Mouse (Mus musculus): Measurements from ENCODE around the gene Capza1.
"Not testable (repeated sequence)": the region's sequence is repeated elsewhere in the genome, so short reads cannot be mapped to it uniquely, and the experiment has no call there.

Capza1 gene

DNA sequence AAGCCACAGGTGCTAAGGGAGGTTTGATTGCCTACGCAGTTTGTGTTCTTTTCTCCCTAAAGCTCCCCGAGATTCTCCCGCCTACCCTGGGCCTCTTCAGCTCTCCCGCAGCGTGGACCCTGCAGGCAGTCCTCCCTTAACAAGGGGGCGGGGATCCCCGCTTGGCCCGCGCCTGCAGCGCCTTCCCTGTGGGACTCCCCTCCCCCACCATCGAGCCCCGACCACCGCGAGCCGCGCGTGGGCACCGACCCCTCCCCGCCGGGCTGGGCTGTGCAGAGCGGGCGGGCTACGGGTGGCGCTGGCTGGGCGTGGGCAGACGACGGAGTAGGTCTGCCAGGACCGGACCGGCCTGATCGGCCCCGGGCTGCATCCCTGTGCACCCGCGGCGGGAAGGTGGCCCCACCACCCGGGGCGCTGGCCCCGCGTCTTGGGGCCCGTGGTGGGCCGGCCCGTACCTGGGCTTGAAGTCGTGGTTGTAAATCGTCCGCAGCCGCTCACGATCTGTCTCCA, 46.8 kb downstream of the Capza1 start:
- peak; percentile 59 to 86 for DNase-seq (ENCODE audit: low spot score in 2 of 2)

DNA sequence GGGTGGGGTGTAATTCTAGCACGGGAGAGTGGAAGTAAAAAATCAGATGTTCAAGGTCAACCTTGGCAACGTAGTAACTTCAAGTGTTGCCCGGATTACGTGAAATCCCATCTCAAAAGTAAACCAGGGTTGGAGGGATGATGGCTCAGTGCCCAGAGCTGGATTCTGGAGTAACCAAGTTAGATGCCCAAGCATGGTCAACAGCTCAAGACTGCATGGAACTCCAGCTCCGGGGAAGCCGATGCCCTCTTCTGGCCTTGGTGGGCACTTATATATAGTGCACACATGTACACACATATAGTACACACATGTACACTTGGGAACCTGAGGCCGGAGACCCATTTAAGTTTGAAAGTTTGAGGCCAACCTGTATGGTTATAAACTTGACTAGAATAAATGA, 48.2 kb downstream of the Capza1 start:
- DNase-seq (ENCODE audit: low spot score in 2 of 2): no peak

DNA sequence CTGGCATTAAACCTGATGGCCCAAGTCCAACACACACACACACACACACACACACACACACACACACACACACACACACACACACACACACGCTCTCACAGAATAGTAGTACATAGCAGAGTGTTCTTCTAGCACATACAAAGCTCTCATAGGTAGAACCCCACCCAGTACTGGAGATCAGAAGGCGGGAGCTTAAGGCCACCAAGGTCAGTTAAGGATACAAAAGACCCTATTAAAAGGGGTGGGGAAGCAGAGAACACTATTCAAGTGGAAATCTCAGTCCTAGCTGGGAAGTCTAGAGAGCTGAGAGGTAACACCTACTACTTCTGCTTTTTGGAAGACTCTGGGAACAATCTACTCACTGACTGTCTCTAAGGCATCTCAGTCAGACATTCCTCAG, 49.0 kb downstream of the Capza1 start:
- no peak for DNase-seq (ENCODE audit: low spot score in 2 of 2)

DNA sequence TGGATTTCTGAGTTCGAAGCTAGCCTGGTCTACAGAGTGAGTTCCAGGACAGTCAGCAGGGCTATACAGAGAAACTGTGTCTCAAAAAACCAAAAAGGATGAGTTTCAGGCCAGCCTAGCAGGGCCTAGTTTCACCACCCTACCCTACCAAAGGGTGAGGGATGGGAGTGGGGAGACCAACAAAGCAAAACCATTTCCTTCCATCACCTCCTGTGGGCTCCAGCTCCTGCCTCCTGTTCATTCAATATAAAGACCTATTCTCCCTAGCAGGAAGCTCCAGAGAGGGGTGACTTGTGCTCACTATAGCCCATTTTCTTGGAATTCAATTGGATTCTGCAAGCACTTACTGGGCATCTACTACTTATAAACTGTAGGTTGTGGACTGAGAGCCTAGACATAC, 49.6 kb downstream of the Capza1 start:
- no peak for DNase-seq (ENCODE audit: low spot score in 2 of 2)

DNA sequence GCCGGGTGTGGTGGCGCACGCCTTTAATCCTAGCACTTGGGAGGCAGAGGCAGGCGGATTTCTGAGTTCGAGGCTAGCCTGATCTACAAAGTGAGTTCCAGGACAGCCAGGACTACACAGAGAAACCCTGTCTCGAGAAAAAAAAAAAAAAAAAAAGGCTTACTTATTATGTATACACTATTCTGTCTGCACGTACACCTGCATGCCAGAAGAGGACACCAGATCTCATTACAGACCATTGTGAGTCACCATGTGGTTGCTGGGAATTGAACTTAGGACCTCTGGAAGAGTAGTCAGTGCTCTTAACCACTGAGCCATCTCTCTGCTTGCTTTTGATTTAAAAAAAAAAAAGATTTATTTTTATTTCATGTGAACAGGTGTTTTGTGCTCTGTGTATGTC, 51.1 kb downstream of the Capza1 start:
- DNase-seq (ENCODE audit: low spot score in 2 of 2): not testable (repeated sequence)

DNA sequence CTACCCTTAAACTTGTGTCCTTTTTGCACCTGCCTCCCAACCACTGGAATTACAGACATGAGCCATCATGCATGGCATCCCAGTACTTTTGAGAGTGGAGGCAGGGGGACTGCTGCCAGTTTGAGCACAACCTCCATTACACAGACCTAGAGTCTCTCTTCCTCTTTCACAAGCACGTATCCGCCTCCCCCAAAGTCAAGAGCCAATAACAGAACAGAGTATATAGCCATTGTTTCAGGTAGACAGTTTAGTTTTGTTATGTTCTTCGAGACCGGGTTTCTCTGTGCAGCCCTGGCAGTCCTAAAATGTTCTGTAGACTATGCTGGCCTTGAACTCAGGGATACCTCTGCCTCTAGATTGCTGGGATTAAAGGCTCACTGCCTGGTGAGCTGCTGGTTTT, 52.1 kb downstream of the Capza1 start:
- DNase-seq (ENCODE audit: low spot score in 2 of 2): no peak

DNA sequence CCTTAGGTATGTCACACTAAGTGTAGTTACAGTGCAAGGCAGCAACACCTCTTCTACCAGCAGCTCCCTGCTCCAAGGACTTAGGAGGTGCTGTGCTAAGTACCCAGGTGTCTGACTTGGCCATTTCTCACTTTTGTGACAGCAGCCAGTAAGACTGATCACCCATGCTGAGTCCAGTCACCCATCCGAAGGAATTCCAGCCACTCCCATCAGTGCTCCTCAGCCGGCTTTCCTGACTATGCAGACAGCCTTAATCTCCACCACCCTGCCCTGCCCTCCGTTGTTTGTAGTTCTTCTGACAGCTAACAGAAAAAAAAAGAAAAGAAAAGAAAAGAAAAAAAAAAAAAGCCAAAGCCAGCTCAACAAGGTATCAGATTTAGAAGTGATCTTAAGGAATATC, 52.6 kb downstream of the Capza1 start:
- no peak for DNase-seq (ENCODE audit: low spot score in 2 of 2)

DNA sequence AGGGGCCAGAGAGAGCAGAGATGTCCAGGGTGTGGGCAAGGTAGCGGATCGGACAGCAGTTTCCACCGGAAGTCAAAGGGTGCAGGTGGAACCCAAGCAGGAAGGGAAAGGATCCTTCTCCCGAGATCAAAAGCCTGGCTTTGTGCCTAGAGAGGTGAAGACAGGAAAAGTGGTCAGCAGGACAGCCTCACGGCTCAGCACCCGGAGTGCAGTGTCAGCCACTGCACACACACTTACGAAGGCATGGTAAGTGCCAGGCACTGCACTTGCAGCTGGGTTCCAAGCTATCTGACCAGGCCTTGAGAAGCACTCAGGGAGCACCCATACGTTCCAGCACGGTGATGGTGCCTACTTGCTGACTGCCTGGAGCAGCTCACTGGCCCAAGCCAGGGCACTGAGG, 58.8 kb downstream of the Capza1 start:
- no peak for DNase-seq (ENCODE audit: low spot score in 2 of 2)

DNA sequence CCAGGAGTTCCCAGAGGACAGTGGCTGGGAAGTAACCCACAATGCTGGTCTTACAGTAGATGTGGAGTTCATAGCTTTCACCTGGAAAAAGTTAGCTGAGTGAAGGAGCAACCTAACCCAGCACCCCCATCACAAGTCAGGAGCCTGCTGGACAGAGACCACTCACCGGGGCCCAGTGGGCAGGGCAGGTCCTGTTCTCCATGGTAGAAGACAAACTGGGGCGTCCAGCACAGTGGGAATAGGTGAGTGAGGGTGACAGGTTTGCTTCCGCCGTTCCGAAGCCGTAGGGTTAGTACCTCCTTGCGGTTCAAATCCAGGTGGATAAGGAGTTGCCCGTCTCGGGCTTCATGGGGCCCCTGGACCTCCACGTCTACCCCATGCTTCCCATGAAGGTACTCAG, 60.0 kb downstream of the Capza1 start:
- no peak for DNase-seq (ENCODE audit: low spot score in 2 of 2)

DNA sequence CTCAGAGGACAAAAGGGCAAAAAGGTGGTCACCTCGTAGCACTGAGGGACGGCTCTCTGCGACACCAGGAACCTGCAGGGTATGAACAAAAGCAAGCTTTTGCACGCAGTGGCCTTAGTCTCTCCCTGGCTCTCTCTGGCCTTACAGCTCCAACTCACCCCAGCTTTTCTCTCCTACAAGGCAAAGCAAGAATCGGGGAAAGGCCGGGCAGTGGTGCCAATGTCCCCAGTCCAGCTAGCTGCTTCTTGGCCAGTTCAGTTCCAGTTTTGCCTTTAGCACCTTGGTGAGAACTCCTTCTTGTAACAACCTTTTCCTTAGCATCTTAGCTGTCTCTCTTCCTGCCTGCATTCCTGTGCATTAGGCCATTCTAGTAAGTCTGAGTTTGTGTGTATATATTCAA, 62.8 kb downstream of the Capza1 start:
- DNase-seq (ENCODE audit: low spot score in 2 of 2): no peak

DNA sequence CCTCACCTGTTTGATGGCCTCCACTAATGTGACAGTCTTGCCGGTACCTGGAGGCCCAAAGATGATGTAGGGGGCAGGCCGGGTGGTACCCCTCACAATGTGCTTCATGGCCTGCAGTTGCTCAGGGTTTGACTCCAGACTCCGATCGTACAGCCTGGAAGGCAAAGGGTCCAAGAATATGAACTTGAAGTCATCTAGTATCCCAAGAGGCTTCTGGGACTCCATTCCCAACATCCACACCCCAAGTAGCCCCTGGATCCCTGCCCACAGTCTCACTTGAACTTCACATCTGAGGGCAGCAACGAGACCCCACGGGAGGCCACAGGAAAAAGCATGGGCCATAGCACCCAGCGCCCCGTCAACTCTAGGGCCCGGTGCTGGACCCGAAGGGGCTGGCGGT, 63.6 kb downstream of the Capza1 start:
- DNase-seq (ENCODE audit: low spot score in 2 of 2): no peak

DNA sequence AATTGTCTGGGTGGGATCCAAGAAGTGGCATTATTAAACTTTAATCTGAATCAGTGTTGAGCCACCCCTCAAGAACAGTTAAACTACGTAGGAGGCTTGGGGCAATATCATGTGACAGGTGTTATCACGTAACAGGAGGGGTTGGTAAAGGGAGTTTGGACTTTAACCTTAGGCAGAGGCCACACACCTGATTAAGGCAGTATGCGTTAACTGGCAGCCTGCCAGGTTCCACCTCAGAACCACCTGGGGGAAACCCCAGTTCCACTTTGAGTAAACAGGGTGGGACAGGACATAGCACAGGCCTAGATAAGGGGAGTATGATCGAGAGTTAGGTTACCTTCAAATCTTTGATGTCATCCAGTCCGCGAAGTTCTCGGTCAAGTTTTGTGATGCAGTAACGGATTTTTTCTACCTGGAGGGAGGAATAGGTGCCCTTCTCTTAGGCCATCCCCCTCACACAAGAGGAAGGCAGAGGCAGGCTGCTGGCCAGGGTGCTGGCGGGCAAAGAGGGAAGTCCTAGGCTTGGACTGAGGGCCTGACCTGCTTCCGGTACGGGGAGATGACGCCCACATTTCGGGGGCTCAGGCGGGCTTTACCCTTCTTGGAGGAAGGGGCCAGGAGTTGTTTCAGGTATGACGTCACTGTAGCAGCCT, 67.7 kb downstream of the Capza1 start:
- DNase-seq (ENCODE audit: low spot score in 2 of 2): no peak

DNA sequence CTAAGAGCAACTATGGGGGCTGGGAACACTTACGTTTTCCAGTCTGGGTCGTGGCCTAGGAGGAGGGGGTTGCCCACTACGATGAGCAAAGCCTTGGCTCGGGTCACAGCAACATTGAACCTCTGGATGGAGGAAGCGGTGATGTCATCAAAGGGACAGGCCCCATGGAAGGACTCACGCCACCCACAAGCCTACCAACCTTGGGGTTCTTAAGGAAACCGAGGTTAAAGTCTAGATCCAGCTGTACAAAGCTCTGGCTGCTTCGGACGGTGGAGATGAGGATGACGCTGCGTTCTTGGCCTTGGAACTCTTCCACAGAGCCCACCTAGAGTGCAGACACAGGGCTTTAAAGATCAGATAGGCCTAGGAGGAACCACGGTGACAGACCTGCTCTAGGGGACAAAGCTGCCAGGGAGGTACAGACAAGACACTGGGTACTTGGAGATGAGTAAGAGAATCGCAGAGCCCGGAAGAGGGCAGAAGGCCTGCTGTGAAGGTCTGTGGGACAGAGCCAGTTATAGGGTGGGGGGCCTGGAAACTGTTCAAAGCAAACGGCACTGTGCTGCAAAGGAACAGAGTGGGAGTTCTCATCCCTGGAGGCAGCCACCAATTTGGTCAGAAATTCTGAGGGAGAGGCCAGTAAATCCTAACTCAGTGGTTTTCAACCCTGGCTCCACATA, 68.5 kb downstream of the Capza1 start:
- DNase-seq (ENCODE audit: low spot score in 2 of 2): no peak

DNA sequence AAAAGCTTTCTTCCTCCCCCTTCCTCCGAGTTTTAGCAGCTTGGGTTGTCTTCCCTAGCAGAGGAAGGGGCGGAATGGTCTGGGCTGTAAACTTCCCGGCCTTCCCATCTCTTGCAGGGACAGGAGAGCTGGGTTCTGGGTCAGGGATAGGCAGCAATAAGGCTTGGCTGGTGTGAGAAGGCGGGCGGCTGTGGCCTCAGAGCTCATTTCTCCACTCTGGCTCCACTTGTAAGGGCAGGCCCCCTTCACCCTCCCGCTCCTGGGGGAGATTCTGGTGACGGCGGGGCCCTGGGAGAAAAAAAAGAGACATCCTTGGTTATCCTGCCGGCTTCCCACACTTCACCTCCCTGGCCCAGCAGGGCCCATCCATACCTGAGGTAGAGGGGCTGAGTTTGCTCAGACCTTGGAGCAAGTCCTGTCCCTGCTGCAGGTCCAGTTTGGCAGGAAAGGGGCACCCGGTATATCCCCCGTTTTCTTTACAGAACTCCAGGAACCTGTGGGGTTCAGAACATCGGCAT, 69.3 kb downstream of the Capza1 start:
- DNase-seq (ENCODE audit: low spot score in 2 of 2): no peak

DNA sequence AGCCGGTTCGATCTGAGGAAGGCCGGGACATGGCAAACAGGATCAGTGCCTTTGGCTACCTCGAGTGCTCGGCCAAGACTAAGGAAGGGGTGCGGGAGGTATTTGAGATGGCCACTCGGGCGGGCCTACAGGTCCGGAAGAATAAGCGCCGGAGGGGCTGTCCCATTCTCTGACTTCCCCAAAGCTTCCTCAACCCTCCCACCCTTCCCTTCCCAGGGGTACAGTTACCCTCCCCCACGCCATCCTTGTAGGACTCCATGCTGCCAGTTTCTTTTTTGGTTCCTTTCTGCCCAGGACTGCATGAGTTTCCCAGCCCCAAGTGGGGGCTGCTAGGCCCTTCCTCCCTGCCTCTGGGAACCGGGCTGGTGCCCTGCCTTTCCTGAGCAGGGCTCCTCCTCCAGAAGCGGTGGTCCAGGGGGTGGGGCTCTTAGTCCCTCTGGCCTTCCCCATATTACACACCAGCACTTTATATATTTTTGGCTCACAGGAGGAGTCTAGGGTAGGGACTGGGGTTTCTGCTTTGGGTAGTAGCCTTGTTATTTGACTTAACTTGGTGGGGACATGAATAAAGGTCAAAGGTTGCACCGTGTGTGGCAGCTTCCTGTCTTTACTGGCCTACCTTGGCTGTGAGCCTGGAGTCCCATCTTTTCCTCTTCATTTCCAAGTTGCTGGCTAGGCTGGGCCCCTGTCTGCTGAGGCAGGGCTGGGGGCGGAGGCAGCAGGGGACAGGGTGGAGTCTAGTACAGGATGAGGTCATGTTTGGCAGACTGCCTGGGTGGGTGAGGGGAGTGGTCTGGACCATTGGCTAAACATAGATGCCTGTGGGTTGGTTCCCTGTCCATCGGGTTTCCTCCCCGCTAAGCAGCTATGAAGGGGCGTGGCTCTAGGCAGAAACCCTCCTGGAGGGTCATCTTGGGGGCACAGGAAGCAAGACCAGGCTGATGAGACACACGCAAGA, 70.2 kb downstream of the Capza1 start:
- peak; percentile 71 to 75 for DNase-seq (ENCODE audit: low spot score in 2 of 2)

DNA sequence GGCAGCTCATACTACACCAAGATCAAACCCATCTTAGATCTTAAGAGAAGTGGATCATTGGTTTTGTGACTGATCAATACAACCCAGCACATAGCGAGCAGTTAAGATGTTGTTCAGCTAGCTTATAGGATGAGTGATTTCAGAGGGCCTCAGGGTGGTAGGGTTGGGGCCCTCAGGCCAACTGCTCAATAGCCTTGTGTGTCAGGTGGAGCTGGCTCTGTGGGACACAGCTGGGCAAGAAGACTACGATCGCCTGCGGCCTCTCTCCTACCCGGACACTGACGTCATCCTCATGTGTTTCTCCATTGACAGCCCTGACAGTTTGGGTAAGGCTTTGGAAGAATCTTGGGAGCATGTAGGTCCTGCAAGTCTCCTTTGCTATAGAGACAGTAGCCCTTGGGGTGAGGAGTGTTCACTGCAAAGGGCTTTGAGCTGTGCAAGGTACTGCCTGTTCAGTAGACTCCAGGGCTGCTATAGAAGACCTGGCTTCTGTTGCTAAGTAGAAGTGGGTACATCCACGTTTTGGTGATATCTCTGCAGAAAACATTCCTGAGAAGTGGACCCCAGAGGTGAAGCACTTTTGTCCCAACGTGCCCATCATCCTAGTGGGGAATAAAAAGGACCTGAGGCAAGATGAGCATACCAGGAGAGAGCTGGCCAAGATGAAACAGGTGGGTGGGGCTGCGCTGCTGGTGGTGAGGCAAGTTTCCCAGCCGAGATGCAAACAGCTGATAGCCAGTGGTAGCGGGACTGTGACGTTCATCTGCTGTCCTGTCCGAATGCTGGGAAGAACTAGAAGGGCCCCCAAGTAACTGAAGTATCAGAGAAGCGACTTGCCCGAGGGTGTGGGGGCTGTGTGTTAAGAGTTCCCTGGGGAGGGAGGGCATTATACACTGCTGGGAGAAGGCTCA, 71.7 kb downstream of the Capza1 start:
- no peak for DNase-seq (ENCODE audit: low spot score in 2 of 2)

DNA sequence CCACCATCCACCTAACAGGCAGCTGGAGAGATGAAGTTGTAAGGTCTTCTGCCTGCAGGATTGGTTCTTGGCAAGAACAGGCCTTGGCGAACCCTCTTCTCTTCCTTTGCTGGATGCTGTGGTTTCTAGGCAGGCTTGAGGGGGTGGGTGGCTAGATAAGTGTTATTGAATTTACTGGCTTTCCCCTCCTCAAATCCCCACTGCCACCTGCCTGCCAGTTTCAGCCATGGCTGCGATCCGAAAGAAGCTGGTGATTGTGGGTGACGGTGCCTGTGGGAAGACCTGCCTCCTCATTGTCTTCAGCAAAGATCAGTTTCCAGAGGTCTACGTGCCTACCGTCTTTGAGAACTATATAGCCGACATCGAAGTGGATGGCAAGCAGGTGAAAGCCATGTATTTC, 72.6 kb downstream of the Capza1 start:
- no peak for DNase-seq (ENCODE audit: low spot score in 2 of 2)

DNA sequence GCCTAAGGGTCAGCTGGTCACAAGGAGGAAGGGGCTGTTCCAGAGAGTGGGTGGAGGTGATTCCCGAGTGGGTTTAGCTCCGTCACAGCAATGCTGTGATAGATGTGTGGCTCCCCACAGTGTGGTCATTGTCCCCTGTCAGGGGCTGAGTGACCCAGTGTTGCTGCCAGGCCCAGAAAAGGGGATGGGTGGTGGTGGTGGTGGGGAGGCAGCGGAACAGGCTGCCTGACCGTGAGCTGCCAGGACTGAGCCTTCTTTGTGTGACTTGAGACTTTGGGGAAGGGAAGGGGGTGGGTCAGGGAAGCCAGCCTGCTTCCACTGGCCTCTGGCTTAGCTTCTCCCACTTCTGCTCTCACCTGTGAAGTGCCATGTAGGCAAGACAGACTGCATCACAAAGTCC, 73.3 kb downstream of the Capza1 start:
- DNase-seq (ENCODE audit: low spot score in 2 of 2): no peak

DNA sequence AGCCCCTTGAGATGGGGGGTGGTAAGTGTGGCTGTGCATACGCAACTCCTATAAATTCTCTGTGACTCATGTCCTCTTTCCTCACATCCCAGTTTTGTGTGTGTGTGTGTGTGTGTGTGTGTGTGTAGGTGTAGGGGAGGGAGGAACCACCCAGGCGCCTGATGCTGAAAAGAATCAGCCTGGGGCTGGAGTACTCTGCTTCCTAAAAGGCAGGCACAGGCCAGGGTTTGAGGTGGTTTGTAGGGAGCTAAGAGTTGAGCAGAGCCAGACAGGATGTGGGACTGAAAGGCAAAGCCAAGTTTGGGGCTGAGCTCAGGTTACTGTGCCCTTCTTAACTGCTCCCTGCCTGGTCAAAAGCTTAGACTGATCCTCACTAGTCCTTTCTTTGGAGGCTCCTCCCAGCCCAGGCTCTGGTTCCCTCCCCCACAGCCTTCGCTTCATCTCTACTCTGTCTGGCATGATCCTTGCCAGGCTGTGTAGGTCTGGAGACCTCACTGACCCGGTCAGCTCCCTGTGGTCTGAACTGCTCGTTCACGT, 73.8 kb downstream of the Capza1 start:
- DNase-seq (ENCODE audit: low spot score in 2 of 2): no peak

DNA sequence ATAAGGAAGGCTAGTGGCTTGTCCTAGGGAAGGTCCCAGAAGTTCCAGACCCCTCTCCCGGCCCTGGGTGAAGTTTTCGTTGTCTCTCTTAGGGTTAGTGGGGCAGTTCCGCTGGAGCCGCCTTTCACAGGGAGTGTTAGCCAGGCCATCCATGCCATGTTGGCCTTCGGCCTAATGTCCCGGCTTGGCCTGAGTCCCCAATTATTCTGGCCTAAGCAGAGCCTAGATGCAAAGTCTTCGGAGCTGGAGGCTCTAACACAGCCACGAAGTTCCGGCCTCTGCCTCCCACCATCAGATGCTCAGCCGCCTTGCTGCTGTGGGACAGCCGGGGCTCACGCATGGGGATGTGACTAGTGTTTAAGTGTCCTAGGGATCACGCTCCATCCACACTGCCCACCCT, 74.5 kb downstream of the Capza1 start:
- no peak for DNase-seq (ENCODE audit: low spot score in 2 of 2)

DNA sequence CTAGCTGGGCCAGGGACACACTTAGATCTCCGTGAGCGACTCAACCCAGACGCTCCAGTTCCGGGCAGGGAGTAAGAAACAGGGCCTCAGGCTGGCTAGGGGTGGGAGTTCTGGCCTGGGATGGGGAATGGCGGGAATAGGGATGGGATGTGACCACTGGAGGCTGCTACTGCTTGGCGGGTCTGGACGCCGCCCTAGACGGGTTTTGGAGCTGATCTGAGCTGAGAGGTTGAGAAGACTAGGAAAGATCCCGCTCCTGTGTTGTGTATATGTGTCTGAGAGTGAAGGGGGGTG, 75.0 kb downstream of the Capza1 start:
- DNase-seq (ENCODE audit: low spot score in 2 of 2): no peak
